Mouse (Mus musculus): Measurements from ENCODE around the gene Gm5105.

- TF ChIP-seq CTCF (IDR thresholded peaks at IDR 0.05; ENCODE audit: extremely low read depth, insufficient read length, insufficient replicate concordance, low read depth, low read length) (no peak), POLR2A (IDR thresholded peaks at IDR 0.05; ENCODE audit: low read depth, low read length) (no peak)
Observed at GRCm38 (mm10) chr3:138083896-138084295, 16.7 kb upstream of the Gm5105 start.

Measured in small intestine, adult 2 months (tissue).